Comparison of ENCODE assay signal across 7 mouse cellular contexts in genomic region chr15:91373203-91373584, GRCm38 (mm10).
A peak's percentile ranks its signal among the peaks of the same experiment; 100 is the strongest.
DNase-seq lines count a peak whose midpoint lies in the region; ATAC-seq and TF ChIP-seq lines count a peak whose summit lies in the region.

No protein-coding gene starts in this region.

- DNase-seq in neural tube, embryonic 10.5 days (ENCODE audit: extremely low spot score, low spot score), result no peak
- DNase-seq in forebrain, embryonic 14.5 days (ENCODE audit: low spot score), result peak; percentile 92
- peak; percentile 90 for DNase-seq in hindbrain, postnatal 0 days (ENCODE audit: low spot score)
- DNase-seq in limb, embryonic 14.5 days (ENCODE audit: low spot score), result peak; percentile 56
- peak; percentile 70 for DNase-seq in right cerebral cortex, postnatal 25 days
- no peak for DNase-seq in adipocyte (ENCODE audit: low spot score)

- no peak overlapping the region for H3K4me3 ChIP-seq in neural tube, embryonic 12.5 days
- H3K4me3 ChIP-seq in forebrain, embryonic 14.5 days (ENCODE audit: low read depth, low read length), result no peak overlapping the region
- no peak overlapping the region for H3K4me3 ChIP-seq in hindbrain, postnatal 0 days (ENCODE audit: low read length)
- H3K4me3 ChIP-seq in limb, embryonic 14.5 days (replicated peaks; ENCODE audit: low read length), result no peak overlapping the region

- no peak for TF ChIP-seq POLR2A in limb, embryonic 14.5 days (IDR thresholded peaks at IDR 0.05; ENCODE audit: borderline replicate concordance, extremely low read depth, insufficient read depth, insufficient read length)

- H3K9me3 ChIP-seq in neural tube, embryonic 12.5 days, result no peaks in the 10 kb centered on the region
- no peaks in the 10 kb centered on the region for H3K9me3 ChIP-seq in forebrain, embryonic 14.5 days (replicated peaks; ENCODE audit: control insufficient read depth, low read length)
- no peaks in the 10 kb centered on the region for H3K9me3 ChIP-seq in hindbrain, postnatal 0 days (ENCODE audit: low read length)
- no peaks in the 10 kb centered on the region for H3K9me3 ChIP-seq in limb, embryonic 14.5 days (ENCODE audit: control insufficient read depth, low read length)

- no peaks in the 10 kb centered on the region for H3K27me3 ChIP-seq in neural tube, embryonic 12.5 days (replicated peaks)
- no peaks in the 10 kb centered on the region for H3K27me3 ChIP-seq in forebrain, embryonic 14.5 days (replicated peaks; ENCODE audit: control insufficient read depth, insufficient read depth, low read length)
- no peaks in the 10 kb centered on the region for H3K27me3 ChIP-seq in hindbrain, postnatal 0 days (ENCODE audit: insufficient read depth, low read length)
- no peaks in the 10 kb centered on the region for H3K27me3 ChIP-seq in limb, embryonic 14.5 days (ENCODE audit: control insufficient read depth, insufficient read depth, low read length)

- ATAC-seq in neural tube, embryonic 12.5 days (ENCODE audit: low FRiP score, low read depth), result peak; percentile 70; the same call in 1 of the 2 replicates
- ATAC-seq in forebrain, embryonic 14.5 days, result peak; percentile 74
- ATAC-seq in hindbrain, postnatal 0 days, result peak; percentile 84
- 0 out of 2 replicates have a peak, but pooled peaks have one; percentile 25 for ATAC-seq in limb, embryonic 14.5 days (ENCODE audit: low FRiP score, low read depth)

- H3K9ac ChIP-seq in neural tube, embryonic 12.5 days, result no peak overlapping the region
- H3K9ac ChIP-seq in forebrain, embryonic 14.5 days (ENCODE audit: low read length), result no peak overlapping the region; the same call in 1 of the 2 replicates
- no peak overlapping the region for H3K9ac ChIP-seq in hindbrain, postnatal 0 days (replicated peaks; ENCODE audit: low read length)
- H3K9ac ChIP-seq in limb, embryonic 14.5 days (ENCODE audit: low read depth, low read length, severe bottlenecking), result no peak overlapping the region

- WGBS in neural tube, embryonic 12.5 days, result 35% methylated on average over 7 of the region's 7 CpGs
- 32% methylated on average over 7 of the region's 7 CpGs for WGBS in forebrain, embryonic 14.5 days
- WGBS in hindbrain, postnatal 0 days, result 25% methylated on average over 7 of the region's 7 CpGs
- 45% methylated on average over 7 of the region's 7 CpGs for WGBS in limb, embryonic 14.5 days

- no peak overlapping the region for H3K27ac ChIP-seq in neural tube, embryonic 12.5 days
- H3K27ac ChIP-seq in forebrain, embryonic 14.5 days (ENCODE audit: low read depth, low read length), result peak overlapping the region; percentile 77
- peak overlapping the region; percentile 79 for H3K27ac ChIP-seq in hindbrain, postnatal 0 days
- 0 out of 2 replicates have a peak overlapping the region, but pooled peaks have one; percentile 19 for H3K27ac ChIP-seq in limb, embryonic 14.5 days (replicated peaks; ENCODE audit: low read depth, low read length)

- H3K4me2 ChIP-seq in neural tube, embryonic 12.5 days (replicated peaks), result no peak overlapping the region
- no peak overlapping the region for H3K4me2 ChIP-seq in forebrain, embryonic 14.5 days (ENCODE audit: low read length)
- H3K4me2 ChIP-seq in hindbrain, postnatal 0 days (ENCODE audit: low read depth, low read length), result 0 out of 2 replicates have a peak overlapping the region, but pooled peaks have one; percentile 1
- H3K4me2 ChIP-seq in limb, embryonic 14.5 days (replicated peaks; ENCODE audit: low read depth, low read length, severe bottlenecking), result no peak overlapping the region

- peaks cover 15% of the 10 kb centered on the region for H3K4me1 ChIP-seq in neural tube, embryonic 12.5 days
- peaks cover 40% of the 10 kb centered on the region for H3K4me1 ChIP-seq in forebrain, embryonic 14.5 days (ENCODE audit: control insufficient read depth, insufficient read depth, low read length)
- peaks cover 26% of the 10 kb centered on the region; the same call in 1 of the 2 replicates for H3K4me1 ChIP-seq in hindbrain, postnatal 0 days (ENCODE audit: insufficient read depth, low read length)
- peaks cover 15% of the 10 kb centered on the region for H3K4me1 ChIP-seq in limb, embryonic 14.5 days (ENCODE audit: control insufficient read depth, insufficient read depth, low read length)

- no peaks in the 10 kb centered on the region for H3K36me3 ChIP-seq in neural tube, embryonic 12.5 days
- H3K36me3 ChIP-seq in forebrain, embryonic 14.5 days (ENCODE audit: control insufficient read depth, insufficient read depth, low read length), result no peaks in the 10 kb centered on the region
- no peaks in the 10 kb centered on the region for H3K36me3 ChIP-seq in hindbrain, postnatal 0 days (ENCODE audit: insufficient read depth, low read length)
- H3K36me3 ChIP-seq in limb, embryonic 14.5 days (ENCODE audit: control insufficient read depth, insufficient read depth, low read length), result no peaks in the 10 kb centered on the region

- TF ChIP-seq CTCF in hindbrain, postnatal 0 days (IDR thresholded peaks at IDR 0.05; ENCODE audit: low read depth), result no peak

Comparison
In these comparisons a context has a peak if more than half of its experiments do, and no peak if none do; other contexts are left out.
1. ATAC-seq: peak in every context shown above with its lines; median percentile 84 in hindbrain, postnatal 0 days; 74 in forebrain, embryonic 14.5 days; 70 in neural tube, embryonic 12.5 days; 25 in limb, embryonic 14.5 days.
2. DNase-seq: peak in forebrain, embryonic 14.5 days (single experiment), hindbrain, postnatal 0 days (single experiment), limb, embryonic 14.5 days (single experiment) and right cerebral cortex, postnatal 25 days (single experiment); none in neural tube, embryonic 10.5 days (single experiment) and adipocyte (single experiment).